Mouse (Mus musculus) liver, postnatal 0 days (tissue): ENCODE data around the gene Mark2.

ENCODE experiments used
- CTCF ChIP-seq: sonication (generic); IDR thresholded peaks from 2 replicates; pipeline ENCODE4 v1.5.1; 2016; ENCODE audit warnings: antibody characterized with exemption, low read depth
- EP300 ChIP-seq: IDR thresholded peaks from 2 replicates; pipeline ENCODE4 v1.6.1; 2016; ENCODE audit warnings: antibody characterized with exemption, low read depth, mild to moderate bottlenecking

DNA sequence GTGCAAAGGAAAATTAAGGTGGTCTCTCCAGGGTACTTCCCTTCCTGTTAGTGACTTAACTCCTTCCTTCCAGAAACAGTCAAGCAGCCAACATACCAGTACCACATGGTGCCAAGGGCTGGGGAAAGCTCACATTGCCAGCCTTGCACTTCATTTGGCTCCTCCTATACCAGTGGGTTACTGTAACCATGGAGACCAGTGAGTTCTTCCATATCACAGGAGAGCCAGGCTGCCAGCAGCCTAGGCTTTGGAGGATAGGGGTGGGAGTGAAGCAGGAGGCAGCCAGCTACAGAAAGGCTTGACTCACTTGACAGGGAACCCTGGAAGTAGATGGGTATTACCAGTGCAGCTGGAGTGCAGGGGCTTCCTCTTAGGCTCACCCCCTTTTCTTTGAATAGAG lies 42.6 kb downstream of the Mark2 start:
- TF ChIP-seq CTCF (no peak), EP300 (no peak)
